Mouse (Mus musculus) G1E (cell line): ENCODE data around the gene Acad12. TPM values are rescaled to one million over a fixed set of nuclear protein-coding genes. Genes with fewer than 3 reads are reported as not detected.
"Not testable (repeated sequence)": the region's sequence is repeated elsewhere in the genome, so short reads cannot be mapped to it uniquely, and the experiment has no call there.

Experiments
- ATAC-seq: 2 replicates; pipeline ENCODE4 v1.8.0; 2016; ENCODE audit warnings: mild to moderate bottlenecking; ENCODE audit not compliant: insufficient number of reproducible peaks, poor library complexity, low FRiP score, severe bottlenecking; ENCODE audit errors: extremely low read depth
- DNase-seq: peaks from one replicate; pipeline ENCODE4 v3.0.0; 2012; ENCODE audit warnings: low spot score
- H3K27me3 ChIP-seq: 2 replicates; pipeline ENCODE4 v1.6.1; 2012; ENCODE audit warnings: mild to moderate bottlenecking, low read length, inconsistent platforms; ENCODE audit not compliant: insufficient read depth
- H3K36me3 ChIP-seq: replicated peaks from 2 replicates; pipeline ENCODE3; 2012; ENCODE audit warnings: mild to moderate bottlenecking, inconsistent platforms
- H3K4me1 ChIP-seq: 2 replicates; pipeline ENCODE4 v1.6.1; 2012; ENCODE audit warnings: low read depth, low read length, inconsistent platforms, mixed read lengths; ENCODE audit not compliant: insufficient read depth
- H3K4me3 ChIP-seq: 2 replicates; pipeline ENCODE4 v1.5.1; 2012; ENCODE audit warnings: low read depth, mild to moderate bottlenecking, inconsistent platforms, low read length, moderate library complexity, mixed read lengths
- H3K9me3 ChIP-seq: replicated peaks from 2 replicates; pipeline ENCODE4 v1.6.1; 2012; ENCODE audit warnings: inconsistent platforms
- CTCF ChIP-seq: IDR thresholded peaks from 2 replicates; pipeline ENCODE4 v1.5.1; 2012; ENCODE audit warnings: low read depth, low read length, inconsistent platforms, mixed read lengths
- GATA1 ChIP-seq: IDR thresholded peaks from 2 replicates; pipeline ENCODE4 v1.6.1; 2012; ENCODE audit warnings: borderline replicate concordance, low read length, inconsistent platforms, mixed read lengths
- GATA2 ChIP-seq: IDR thresholded peaks from 2 replicates; pipeline ENCODE4 v1.6.1; 2012; ENCODE audit warnings: low read depth, low read length, inconsistent platforms, borderline replicate concordance
- POLR2AphosphoS5 ChIP-seq: IDR thresholded peaks from 2 replicates; pipeline ENCODE4 v1.6.1; 2012; ENCODE audit warnings: low read depth, low read length, inconsistent platforms; ENCODE audit not compliant: insufficient replicate concordance
- TAL1 ChIP-seq: conservative IDR thresholded peaks from 2 replicates; pipeline ENCODE4 v1.6.1; 2012; ENCODE audit warnings: low read depth, low read length, inconsistent platforms, mixed read lengths
- polyA plus RNA-seq: library from polyadenylated mRNA; stranded (reverse); fragments of >175 nt; gene quantifications from 2 replicates; pipeline ENCODE4 v1.2.3, GENCODE M21; 2012
- total RNA-seq, 2 experiments: library from RNA; stranded (forward) in 1 of 2; stranded (reverse) in 1 of 2; fragments of 200-1000 nt in 1 of 2; fragments of >200 nt in 1 of 2; fragmentation: Nextera tagmentation in 1 of 2; gene quantifications; 2 replicates each; pipeline ENCODE4 v1.2.3; 2014 to 2017

Gene Acad12
- total and polyA plus RNA-seq, 3 experiments, result 1.2 to 4.9 (median 4.3) TPM

DNA sequence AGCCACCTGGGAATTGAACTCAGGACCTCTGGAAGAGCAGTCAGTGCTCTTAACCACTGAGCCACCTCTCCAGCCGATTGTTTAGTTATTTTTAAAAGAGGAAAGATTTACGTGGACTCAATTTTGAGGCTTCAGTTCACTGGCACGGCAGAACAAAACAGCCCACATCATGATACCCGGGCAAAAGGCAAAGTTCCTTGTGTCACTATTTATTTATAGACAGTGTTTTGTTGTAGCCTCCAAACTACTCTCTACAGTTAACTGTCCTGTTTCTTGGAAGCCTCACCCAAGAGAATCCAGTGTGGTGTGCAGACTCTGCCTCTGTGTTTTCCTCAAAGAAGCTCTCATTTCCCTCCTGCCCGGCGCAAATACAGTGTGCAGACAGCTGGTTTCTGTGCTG, 6.7 kb downstream of the Acad12 start:
- H3K36me3 ChIP-seq, result no peaks in the 10 kb centered on the region
- ATAC-seq (no peak), DNase-seq (no peak)
- no peak overlapping the region for H3K4me3 ChIP-seq
- no peaks in the 10 kb centered on the region for H3K4me1 ChIP-seq
- TF ChIP-seq CTCF (no peak), TAL1 (no peak), GATA2 (no peak), POLR2AphosphoS5 (no peak), GATA1 (no peak)
- peaks cover 18% of the 10 kb centered on the region for H3K27me3 ChIP-seq
- H3K9me3 ChIP-seq, result no peaks in the 10 kb centered on the region

DNA sequence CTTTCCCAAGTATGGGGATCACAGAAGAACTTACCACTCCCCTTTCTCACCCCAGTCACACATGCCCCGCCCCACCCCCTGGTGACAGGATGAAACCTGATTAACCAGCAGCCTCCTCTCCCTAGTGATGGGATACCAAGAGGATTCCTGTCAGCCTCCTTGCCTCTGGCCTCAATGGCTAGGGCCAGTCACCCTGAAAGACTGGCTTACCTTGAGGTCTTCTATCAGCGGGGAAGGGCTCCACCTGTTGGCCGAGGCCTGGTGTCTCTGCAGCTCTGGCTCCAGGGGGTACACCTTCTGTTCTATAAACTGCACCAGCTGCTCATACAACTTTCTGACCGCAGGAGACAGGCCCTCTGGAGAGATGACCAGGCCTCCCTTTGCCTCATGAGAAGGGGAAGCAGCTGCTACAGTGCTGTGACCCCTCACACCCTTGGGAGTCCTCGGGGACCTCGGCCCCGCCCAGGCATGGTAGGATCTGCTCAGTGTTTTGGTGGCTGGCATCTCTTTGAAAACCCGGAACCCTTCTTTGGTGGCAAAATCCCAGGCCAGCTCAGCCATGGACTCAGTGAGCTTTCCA, 9.1 kb downstream of the Acad12 start:
- DNase-seq, H3K36me3 ChIP-seq, ATAC-seq, H3K4me1 ChIP-seq, H3K9me3 ChIP-seq, H3K4me3 ChIP-seq: not testable (repeated sequence)
- H3K27me3 ChIP-seq, result peaks cover 20% of the 10 kb centered on the region

DNA sequence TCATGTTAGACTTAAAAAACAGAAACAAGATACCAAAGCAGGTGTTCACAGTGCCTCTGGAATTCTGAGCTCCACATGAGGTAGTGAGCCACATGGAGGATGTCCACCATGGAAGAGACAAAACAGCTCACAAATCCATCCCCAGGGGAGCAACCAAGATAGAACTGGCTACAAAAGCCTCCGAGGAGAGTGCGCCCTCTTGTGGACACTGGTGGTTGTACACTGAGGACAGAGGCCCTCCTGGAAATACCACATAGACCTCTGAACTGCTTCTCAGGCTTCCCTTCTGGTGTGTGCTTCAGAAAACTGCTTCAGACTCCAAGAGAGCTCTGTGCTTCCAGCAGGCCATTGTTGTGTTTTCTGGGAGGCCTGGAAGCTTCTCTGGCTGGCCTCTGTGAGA, 12.6 kb downstream of the Acad12 start:
- DNase-seq (peak; percentile 67), ATAC-seq (no peak)
- Histone ChIP-seq H3K4me3 (no peak overlapping the region), H3K36me3 (peaks cover 3% of the 10 kb centered on the region), H3K27me3 (peaks cover 12% of the 10 kb centered on the region), H3K9me3 (no peaks in the 10 kb centered on the region), H3K4me1 (peaks cover 4% of the 10 kb centered on the region)
- no peak for TF ChIP-seq GATA2
- TF ChIP-seq CTCF, result peak; percentile 98

DNA sequence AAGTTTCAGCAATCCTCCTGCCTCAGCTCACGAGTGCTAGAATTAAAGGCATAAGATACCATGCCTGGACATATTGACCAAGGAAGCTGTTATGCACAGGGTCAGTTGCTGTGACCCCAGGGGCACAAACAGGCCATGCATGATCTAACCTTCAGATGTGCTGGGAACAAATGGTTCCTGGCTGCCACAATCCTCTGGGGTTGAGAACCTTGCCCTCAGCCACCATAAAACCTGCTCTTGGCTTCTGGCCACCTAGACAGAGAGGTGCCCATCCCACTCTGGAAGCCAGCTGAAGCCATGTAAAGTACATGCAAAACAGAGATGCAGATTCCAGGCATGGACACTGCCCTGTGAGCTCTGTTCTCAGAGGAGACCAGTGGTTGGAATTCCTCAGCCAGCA, 14.9 kb downstream of the Acad12 start:
- H3K4me1 ChIP-seq, H3K36me3 ChIP-seq, DNase-seq, ATAC-seq, H3K4me3 ChIP-seq, H3K9me3 ChIP-seq: not testable (repeated sequence)
- H3K27me3 ChIP-seq, result peaks cover 21% of the 10 kb centered on the region

DNA sequence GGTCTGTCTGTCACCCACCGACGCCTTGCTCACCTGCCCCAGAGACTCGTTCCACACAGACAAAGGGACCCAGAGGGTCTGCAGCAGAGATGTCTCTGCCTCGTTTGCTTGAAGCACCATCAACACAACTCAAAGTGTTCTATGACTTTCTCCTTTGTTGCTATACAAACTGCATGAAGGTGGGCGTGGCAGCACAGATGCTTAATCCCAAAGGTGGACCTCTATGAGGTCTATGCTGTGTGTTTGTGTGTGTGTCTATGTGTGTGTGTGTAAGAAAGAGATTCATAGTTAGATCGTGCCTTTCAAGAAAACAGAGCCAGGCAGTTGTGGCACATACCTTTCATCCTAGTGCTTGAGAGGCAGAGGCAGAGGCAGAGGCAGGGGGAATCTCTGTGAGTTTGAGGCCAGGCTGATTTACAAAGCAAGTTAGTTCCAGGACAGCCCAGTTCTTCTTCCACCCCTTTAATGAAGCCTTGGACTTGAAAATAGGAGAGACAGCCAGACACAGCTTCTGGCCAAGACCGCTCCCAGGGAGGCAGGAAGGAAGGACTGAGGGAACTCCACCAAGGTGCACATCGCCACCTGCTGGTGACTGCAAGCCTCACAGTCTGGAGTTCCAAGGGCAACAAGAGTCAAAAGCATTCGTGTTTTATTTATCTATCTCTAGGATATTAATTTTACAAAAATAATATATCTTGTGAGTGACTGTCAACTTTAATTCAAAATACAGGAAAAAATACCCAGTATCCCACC, 17.0 kb downstream of the Acad12 start:
- H3K4me3 ChIP-seq, result no peak overlapping the region
- H3K9me3 ChIP-seq, result no peaks in the 10 kb centered on the region
- H3K27me3 ChIP-seq, result peaks cover 29% of the 10 kb centered on the region
- peaks cover 18% of the 10 kb centered on the region for H3K4me1 ChIP-seq
- ATAC-seq (no peak), DNase-seq (peak; percentile 40)
- peaks cover 3% of the 10 kb centered on the region for H3K36me3 ChIP-seq
- TF ChIP-seq CTCF, result peak; percentile 84
- no peak for TF ChIP-seq GATA2

DNA sequence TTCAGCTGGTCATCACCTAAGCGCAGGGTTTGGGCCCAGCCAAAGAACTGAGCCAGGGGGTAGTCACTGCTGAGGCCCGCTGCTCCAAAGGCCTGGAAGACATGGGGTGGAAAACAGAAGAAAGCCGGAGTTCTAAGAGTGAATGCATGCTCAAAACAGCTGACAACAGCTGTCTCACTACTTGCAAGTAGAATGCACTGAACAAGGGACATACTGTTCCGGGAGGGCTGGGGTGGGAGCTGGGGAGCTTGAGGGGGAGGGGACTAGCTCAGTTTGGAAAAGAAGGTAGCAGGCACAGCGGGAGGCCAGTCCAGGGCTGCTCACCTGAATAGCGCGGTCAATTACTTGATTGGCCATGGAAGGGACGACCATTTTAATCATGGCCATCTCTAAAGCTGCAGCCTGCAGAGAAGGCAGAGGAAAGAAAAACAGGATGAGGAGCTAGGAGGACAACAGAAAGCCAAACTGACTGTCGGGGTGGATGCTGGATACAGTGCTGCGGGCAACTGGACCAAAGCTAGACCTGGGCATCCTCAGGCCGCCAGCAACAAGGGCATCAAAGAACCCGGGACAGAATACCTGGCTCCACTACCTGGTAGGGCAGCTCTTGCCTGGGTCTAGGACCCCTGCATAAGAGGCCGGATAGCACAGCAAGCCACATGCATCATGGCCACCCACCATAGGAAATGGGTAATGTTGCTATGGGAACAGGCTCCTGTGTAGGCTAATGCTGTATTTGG, 19.7 kb downstream of the Acad12 start:
- H3K27me3 ChIP-seq, result peaks cover 36% of the 10 kb centered on the region
- no peak for DNase-seq
- H3K36me3 ChIP-seq, result peaks cover 3% of the 10 kb centered on the region
- no peaks in the 10 kb centered on the region for H3K9me3 ChIP-seq
- no peak for ATAC-seq
- TF ChIP-seq CTCF (no peak), TAL1 (no peak), GATA1 (no peak), GATA2 (no peak), POLR2AphosphoS5 (no peak)
- peaks cover 30% of the 10 kb centered on the region for H3K4me1 ChIP-seq
- no peak overlapping the region for H3K4me3 ChIP-seq

- Histone ChIP-seq H3K36me3 (no peaks in the 10 kb centered on the region), H3K4me3 (no peak overlapping the region), H3K4me1 (peaks cover 40% of the 10 kb centered on the region), H3K9me3 (no peaks in the 10 kb centered on the region), H3K27me3 (peaks cover 38% of the 10 kb centered on the region)
- DNase-seq (no peak), ATAC-seq (no peak)
- no peak for TF ChIP-seq CTCF
- TF ChIP-seq POLR2AphosphoS5, result no peak
- TF ChIP-seq GATA1, result no peak
These were observed 20.7 kb downstream of the Acad12 start for GRCm38 (mm10) chr5:121597991-121598537.
